Mouse (Mus musculus): ENCODE data around the gene Epha4.

DNA sequence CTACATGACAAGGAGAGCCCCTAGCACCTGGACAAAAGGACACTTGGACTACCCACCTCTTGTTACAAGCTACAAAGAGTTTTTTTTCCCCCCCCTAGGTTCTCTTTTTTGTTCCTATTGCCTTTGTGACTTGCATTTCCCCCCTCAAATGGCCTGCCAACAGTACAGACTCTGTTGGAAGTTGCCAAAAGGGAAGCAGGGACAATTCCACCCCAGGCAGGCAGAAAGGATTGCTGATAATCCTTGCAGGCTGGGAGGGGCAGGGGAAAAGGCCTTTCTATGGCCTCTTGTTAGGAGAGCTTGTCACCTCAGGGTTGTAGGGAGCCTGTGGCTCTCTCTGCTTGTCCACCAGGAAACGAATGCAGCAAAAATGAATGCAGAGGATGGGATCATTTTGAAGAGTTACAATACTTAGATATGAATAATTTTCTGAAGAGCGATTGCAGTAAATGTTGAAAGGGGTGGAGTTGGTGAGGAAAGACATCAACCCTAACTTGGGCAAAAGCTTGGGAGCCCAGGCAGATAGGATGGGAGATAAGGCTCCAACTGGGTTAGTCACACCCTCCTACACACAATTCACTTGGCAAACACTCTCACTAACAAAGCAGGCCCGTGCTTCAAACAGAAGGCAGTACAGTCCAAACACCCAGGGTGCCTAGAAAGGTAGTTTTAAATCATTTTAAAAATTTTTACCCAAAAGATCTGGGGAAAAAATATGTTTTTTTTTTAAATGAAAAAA lies 52.8 kb downstream of the Epha4 start:
- TF ChIP-seq ELF1 (IDR thresholded peaks at IDR 0.05; ENCODE audit: low read depth, low read length) (no peak), POLR2A (IDR thresholded peaks at IDR 0.05; ENCODE audit: low read depth, low read length) (no peak), CTCF (conservative IDR thresholded peaks at IDR 0.05 in 1 of 2, IDR thresholded peaks at IDR 0.05 in 1 of 2; ENCODE audit: low read depth in 2 of 2, low read length in 2 of 2) (no peak), USF1 (IDR thresholded peaks at IDR 0.05; ENCODE audit: low read depth, low read length) (no peak)
